Mouse (Mus musculus) megakaryocyte, embryonic 14.5 days (primary cell): Measurements from ENCODE around the gene Mark2.

Experiments
- FLI1 ChIP-seq: IDR thresholded peaks from 2 replicates; pipeline ENCODE4 v1.6.1; 2012; ENCODE audit warnings: low read length, inconsistent platforms, mixed read lengths
- GATA1 ChIP-seq: IDR thresholded peaks from 3 replicates; pipeline ENCODE4 v1.6.1; 2012; ENCODE audit warnings: mixed read lengths, low read length, inconsistent platforms, borderline replicate concordance

GRCm38 (mm10) chr19:7374491-7374890 is 32.8 kb upstream of the Mark2 start:
- TF ChIP-seq FLI1 = no peak
- no peak for TF ChIP-seq GATA1
